Mouse (Mus musculus): ENCODE results near the gene Unc5b. TPM values are rescaled to one million over a fixed set of nuclear protein-coding genes. Genes with fewer than 3 reads are reported as not detected.
"Not testable (repeated sequence)": the region's sequence is repeated elsewhere in the genome, so short reads cannot be mapped to it uniquely, and the experiment has no call there.

Unc5b gene
- total RNA-seq, 2 experiments from 2014 or later, result 4.1 to 6.7 TPM

- peak; percentile 50 to 53 for DNase-seq (ENCODE audit: low spot score in 2 of 2)
Observed at GRCm38 (mm10) chr10:60756992-60757391, 74.4 kb downstream of the Unc5b start.

- DNase-seq (ENCODE audit: low spot score in 2 of 2), result no peak
Observed at GRCm38 (mm10) chr10:60756146-60756545, 75.2 kb downstream of the Unc5b start.

GRCm38 (mm10) chr10:60753941-60754340, 77.4 kb downstream of the Unc5b start:
- DNase-seq (ENCODE audit: low spot score in 2 of 2), result no peak

DNA sequence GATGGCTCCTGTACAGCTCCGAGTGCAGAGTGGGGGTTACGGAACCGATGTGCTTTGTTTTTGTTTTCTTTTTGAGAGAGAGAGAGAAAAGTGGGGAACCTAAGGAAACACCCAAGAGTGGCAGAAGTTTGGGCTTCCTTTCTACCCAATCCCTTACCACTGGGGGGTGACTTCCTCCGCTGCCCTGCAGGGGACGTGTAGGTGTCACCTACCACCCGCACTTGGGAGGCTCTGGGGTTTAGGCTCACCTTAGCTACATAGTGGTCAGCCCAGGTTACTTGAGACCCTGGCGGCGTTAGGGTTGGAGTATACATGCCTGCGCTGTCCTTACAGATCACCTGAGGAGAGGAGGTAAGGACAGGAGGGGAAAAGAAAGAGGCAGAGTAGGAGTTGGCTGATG, 78.1 kb downstream of the Unc5b start:
- DNase-seq (ENCODE audit: low spot score in 2 of 2), result no peak

DNA sequence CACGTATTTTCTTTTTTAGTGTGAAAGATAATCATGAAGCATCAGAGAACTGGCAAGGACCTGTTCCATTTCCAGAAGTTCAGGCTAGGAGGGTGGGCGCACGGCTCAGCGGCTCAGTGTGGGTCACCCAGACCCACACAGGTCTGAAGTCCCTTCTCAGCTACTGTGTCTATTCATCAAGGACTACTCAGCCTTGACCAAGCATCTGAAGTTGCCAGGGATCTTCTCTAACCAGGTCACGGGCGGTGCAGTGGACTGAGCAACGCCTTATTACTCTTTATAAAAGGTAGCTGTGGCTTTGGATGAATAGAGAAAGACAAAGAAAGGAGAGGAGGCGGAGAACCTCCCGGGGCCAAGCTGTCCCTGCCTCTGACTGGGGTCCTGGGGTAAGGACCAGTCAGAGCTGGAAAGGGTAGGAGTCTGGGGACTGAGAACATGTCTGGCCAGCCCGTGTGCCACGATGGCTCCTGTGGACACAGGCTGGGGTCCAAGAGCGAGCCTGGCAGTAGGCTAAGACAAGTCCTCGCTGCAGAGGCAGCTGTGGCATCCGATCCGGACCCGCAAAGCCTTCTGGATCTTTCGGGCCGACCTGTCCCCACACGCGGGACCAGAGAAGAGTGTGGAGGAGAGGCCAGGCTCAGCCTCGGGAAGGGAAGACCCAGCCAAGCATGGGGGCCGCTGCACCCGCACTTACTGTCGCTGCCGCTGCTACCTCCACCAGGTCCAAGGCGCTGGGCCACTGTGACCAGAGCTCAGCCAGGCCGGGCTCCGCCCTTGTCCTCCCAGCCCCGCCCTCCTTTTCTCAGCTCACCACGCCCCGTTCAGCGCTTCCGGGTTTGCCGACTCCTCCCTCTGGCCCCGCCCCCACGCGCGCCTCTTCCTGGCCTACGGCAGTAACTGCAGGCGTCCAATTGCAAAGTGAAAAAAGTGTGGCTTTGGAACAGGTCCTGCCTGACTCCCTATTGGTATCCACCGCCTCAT, 79.1 kb downstream of the Unc5b start, which contains the start of gene Slc29a3:
Gene Slc29a3 (minus strand): TSS at position 755 of the 981 bp plus-strand sequence.
- peak; percentile 99 for DNase-seq (ENCODE audit: low spot score in 2 of 2)

DNA sequence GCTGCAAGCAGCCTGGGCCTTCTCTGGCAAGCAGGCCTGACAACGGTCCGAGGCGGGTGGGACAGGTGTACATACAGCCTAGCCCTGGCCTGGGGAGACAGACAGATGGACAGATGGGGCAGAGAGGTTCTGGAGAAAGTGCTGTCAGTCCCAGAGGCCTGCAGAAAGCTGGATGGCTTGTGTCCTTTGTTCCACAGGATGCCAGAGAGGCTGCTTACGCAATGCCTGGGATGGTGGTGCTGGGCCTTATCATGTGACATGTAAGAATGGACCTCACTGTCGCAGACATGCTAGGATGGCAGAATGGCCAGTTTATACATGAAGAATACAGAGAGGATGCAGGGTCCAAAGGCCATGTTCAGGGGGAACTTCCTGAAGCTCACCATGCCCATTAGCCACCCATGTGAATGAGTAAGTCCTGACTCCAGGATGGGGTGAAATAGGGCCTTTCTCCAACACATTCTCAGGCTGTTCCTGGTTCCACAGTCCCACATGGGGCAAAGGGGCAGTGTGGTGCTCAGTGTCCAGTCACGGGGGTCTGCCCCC, 83.6 kb downstream of the Unc5b start:
- DNase-seq (ENCODE audit: low spot score in 2 of 2), result no peak

- DNase-seq (ENCODE audit: low spot score in 2 of 2), result no peak
Observed at GRCm38 (mm10) chr10:60746512-60746911, 84.9 kb downstream of the Unc5b start.

- DNase-seq (ENCODE audit: low spot score in 2 of 2), result no peak
Observed at GRCm38 (mm10) chr10:60744543-60745290, 86.7 kb downstream of the Unc5b start.

GRCm38 (mm10) chr10:60743681-60744080, 87.7 kb downstream of the Unc5b start:
- no peak for DNase-seq (ENCODE audit: low spot score in 2 of 2)

DNA sequence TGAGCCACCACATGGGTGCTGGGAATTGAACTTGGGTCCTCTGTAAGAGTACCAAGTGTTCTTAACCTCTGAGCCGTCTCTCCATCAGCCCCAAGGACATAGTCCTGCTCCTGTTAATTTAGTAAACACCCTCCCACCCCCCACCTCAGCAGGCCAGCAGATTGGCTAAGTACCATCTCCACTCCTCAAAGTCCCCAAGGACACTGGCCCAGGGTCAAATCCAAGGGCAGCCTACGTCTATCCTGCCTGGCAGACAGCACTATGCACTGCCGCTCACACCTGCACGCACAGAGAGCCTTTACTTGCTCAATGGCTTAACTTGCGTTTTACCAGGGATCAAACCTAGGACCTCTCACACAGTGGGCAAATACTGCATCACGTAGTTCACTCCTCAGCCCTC, 88.4 kb downstream of the Unc5b start:
- no peak for DNase-seq (ENCODE audit: low spot score in 2 of 2)

DNA sequence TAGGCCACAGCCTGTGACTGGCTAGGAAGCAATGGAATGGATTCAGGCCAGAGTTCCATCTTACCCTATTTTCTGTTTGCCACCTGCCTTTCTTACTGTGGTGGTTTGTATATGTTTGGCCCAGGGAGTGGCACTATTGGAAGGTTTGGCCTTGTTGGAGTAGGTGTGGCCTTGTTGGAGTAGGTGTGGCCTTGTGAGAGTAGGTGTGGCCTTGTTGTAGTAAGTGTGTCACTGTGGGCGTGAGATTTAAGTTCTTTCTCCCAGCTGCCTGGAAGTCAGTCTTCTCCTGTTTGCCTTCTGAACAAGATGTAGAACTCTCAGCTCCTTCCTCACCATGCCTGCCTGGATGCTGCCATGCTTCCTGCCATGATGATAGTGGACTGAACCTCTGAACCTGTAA, 89.1 kb downstream of the Unc5b start:
- DNase-seq (ENCODE audit: low spot score in 2 of 2), result not testable (repeated sequence)

DNA sequence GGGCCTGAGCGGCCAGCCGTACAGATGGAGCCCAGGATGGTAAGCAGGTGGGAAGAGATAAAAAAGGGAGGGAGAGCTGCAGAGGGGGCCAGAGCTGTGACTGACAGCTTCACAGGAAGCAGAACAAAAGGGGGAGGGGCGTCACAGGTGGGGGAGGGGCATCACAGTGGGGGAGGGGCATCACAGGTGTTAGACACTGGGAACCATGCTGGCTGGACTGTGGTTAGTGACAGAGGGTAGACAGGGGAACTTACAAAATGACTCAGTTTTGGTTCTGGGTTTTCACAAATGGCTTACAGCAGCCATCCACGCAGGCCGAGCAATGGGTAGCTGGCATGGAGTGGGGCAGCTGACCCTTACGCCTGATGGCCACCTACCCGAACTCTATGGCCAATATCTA, 89.9 kb downstream of the Unc5b start:
- DNase-seq (ENCODE audit: low spot score in 2 of 2), result no peak

GRCm38 (mm10) chr10:60739619-60740363, 91.6 kb downstream of the Unc5b start:
- DNase-seq (ENCODE audit: low spot score in 2 of 2), result no peak

- no peak for DNase-seq (ENCODE audit: low spot score in 2 of 2)
Observed at GRCm38 (mm10) chr10:60737886-60738640, 93.3 kb downstream of the Unc5b start.

DNA sequence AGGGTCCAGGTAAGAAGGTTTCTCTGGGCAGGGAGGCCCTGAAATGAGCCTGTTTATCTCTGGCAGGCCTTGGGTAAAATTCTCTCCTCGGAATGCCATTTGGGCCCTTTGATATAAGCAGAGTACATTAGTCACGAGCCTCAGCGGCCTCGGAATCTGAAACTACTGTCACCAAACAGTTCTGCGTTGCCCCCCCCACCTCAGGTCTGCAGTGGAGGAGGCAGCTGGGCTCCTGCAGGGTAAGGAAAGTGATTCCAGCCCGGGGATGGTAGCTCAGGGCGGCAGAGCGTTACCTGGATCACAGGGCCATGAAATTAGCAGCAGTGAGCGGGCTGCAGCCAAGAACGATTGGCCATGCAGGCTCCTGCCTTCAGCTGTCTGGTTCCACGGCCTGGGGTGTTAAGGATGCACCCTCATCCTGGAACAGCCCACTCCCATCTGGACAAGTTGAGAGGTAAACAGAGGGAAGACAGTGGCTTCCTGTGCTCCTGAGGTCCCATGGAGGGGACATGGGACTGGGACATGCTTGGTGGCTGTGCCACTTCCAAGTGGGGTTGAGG, 94.1 kb downstream of the Unc5b start:
- DNase-seq (ENCODE audit: low spot score in 2 of 2), result peak in 1 of 2 experiments; percentile 43

GRCm38 (mm10) chr10:60735737-60736136, 95.6 kb downstream of the Unc5b start:
- no peak for DNase-seq (ENCODE audit: low spot score in 2 of 2)

DNA sequence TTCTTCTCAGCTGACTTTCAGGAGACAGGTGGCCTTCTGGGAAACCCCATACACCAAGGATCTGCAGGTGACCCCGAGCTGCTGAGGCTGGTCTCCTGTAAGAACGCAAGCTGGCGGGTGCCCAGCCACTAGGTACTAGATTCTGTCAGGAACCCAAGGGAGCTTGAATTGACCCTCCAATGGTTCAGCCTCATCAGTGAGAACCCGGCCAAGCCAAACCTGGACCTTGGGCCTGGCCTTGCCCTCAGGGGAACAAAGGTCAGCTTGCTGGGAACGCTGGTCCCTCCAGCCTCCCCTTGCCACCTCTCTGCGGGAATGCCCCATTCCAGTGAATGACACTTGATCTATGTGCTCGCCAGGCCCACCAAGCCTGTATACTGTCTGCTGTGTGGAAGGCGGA, 97.9 kb downstream of the Unc5b start:
- DNase-seq (ENCODE audit: low spot score in 2 of 2), result no peak

- DNase-seq (ENCODE audit: low spot score in 2 of 2), result peak in 1 of 2 experiments; percentile 35
Observed at GRCm38 (mm10) chr10:60732397-60732861, 99.0 kb downstream of the Unc5b start.

- no peak for DNase-seq (ENCODE audit: low spot score in 2 of 2)
Observed at GRCm38 (mm10) chr10:60731742-60732141, 99.6 kb downstream of the Unc5b start.

DNA sequence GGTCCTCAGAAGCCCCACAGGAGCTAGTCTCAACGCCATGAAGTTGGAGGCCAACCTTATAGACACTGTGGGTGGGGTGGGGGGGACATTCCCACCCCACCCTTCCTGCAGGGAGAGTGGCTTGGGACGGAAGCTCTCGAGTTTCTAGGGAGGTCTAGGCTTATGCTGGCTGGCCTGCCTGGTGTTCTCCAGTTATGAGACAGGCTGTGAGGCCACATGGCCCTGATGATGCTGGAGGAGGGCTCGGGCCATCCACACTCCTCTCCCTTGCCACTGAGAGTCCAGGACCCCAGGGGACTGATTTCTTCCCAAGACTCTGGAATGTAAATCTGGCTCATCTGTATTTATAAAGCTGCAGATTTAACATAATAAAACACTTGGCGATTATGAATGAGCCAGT, 104.1 kb downstream of the Unc5b start:
- no peak for DNase-seq (ENCODE audit: low spot score in 2 of 2)

All from adrenal gland, adult 18-20 months (tissue).